Mouse (Mus musculus) T-cell, adult 2 months (primary cell): Measurements from ENCODE around the gene Olfr764-ps1.
A peak's percentile ranks its signal among the peaks of the same experiment; 100 is the strongest.
"Not testable (repeated sequence)": the region's sequence is repeated elsewhere in the genome, so short reads cannot be mapped to it uniquely, and the experiment has no call there.

Experiments used
- DNase-seq: peaks from one replicate; pipeline ENCODE4 v3.0.0; 2022; ENCODE audit warnings: low spot score

Olfr764-ps1 gene

GRCm38 (mm10) chr10:129039796-129040195 is at the start of gene Olfr764-ps1:
Olfr764-ps1 (minus strand) TSS chr10:129039896.
- DNase-seq, result no peak

- not testable (repeated sequence) for DNase-seq
These were observed 43.1 kb upstream of the Olfr764-ps1 start, which contains the start of gene Olfr767 for GRCm38 (mm10) chr10:129082810-129083209. Olfr767 (minus strand) TSS chr10:129082910.

GRCm38 (mm10) chr10:129068877-129069276 is 29.2 kb upstream of the Olfr764-ps1 start, which contains the start of gene Olfr766-ps1:
Olfr766-ps1 (minus strand) TSS chr10:129068977.
- DNase-seq, result no peak

GRCm38 (mm10) chr10:129049898-129050297 is 10.2 kb upstream of the Olfr764-ps1 start, which contains the start of gene Olfr765:
Olfr765 (minus strand) TSS chr10:129049998.
- not testable (repeated sequence) for DNase-seq

- no peak for DNase-seq
These were observed 11.4 kb downstream of the Olfr764-ps1 start for GRCm38 (mm10) chr10:129028343-129028742.

- DNase-seq, result peak; percentile 31
These were observed 13.6 kb downstream of the Olfr764-ps1 start for GRCm38 (mm10) chr10:129026018-129026662.

GRCm38 (mm10) chr10:129023319-129023718 is 16.4 kb downstream of the Olfr764-ps1 start:
- no peak for DNase-seq

- no peak for DNase-seq
These were observed 25.2 kb downstream of the Olfr764-ps1 start for GRCm38 (mm10) chr10:129014477-129014876.

- not testable (repeated sequence) for DNase-seq
These were observed 28.2 kb downstream of the Olfr764-ps1 start for GRCm38 (mm10) chr10:129011511-129011910.

- DNase-seq, result no peak
These were observed 29.3 kb downstream of the Olfr764-ps1 start, which contains the start of gene Olfr763 for GRCm38 (mm10) chr10:129010288-129010841. Olfr763 (plus strand) TSS chr10:129010791.

- DNase-seq, result no peak
These were observed 35.4 kb downstream of the Olfr764-ps1 start for GRCm38 (mm10) chr10:129004032-129004920.

GRCm38 (mm10) chr10:128996523-128997040 is 43.1 kb downstream of the Olfr764-ps1 start:
- no peak for DNase-seq

- no peak for DNase-seq
These were observed 43.9 kb downstream of the Olfr764-ps1 start for GRCm38 (mm10) chr10:128995796-128996195.

GRCm38 (mm10) chr10:128990994-128991393 is 48.7 kb downstream of the Olfr764-ps1 start:
- peak; percentile 88 for DNase-seq

- DNase-seq, result peak; percentile 62
These were observed 49.4 kb downstream of the Olfr764-ps1 start for GRCm38 (mm10) chr10:128990129-128990850.

GRCm38 (mm10) chr10:128989131-128989530 is 50.6 kb downstream of the Olfr764-ps1 start, which contains the start of gene Olfr9:
Olfr9 (plus strand) TSS chr10:128989431.
- DNase-seq, result not testable (repeated sequence)
